Mouse (Mus musculus): ENCODE results near the gene Vmn2r50. TPM values are rescaled to one million over a fixed set of nuclear protein-coding genes. Genes with fewer than 3 reads are reported as not detected.
"Not testable (repeated sequence)": the region's sequence is repeated elsewhere in the genome, so short reads cannot be mapped to it uniquely, and the experiment has no call there.

The Vmn2r50 gene
- total RNA-seq (2021), result not detected
- long read RNA-seq, experiment 1, result 0 reads
- long read RNA-seq, experiment 2, result 0 reads

DNA sequence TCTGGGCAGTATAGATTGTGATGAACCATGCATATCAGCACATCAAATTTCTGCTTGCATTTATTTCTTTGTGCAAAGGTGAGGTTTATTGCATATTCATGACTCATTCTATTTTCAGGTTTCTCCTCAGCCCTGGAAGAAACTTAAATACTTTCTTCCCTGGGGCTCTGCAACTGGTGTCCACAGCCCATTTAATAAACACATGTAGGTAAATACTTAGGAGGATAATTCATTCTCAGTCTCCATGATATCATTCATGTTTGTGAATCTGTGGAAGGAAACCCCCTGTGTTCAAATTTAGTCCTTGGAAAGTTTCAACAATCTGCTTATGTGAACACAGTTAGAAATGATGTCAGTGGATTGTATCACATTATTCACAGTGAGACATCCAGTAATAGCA, at the start of gene Vmn2r50:
Gene Vmn2r50 (minus strand): TSS at position 101 of the 400 bp plus-strand sequence.
- not testable (repeated sequence) for DNase-seq (ENCODE audit: low spot score in 2 of 2)

GRCm38 (mm10) chr7:9992157-9992556, 60.9 kb downstream of the Vmn2r50 start, which contains the start of gene Vmn2r49:
TSS of gene Vmn2r49 (minus strand) at chr7:9992257.
- DNase-seq (ENCODE audit: low spot score in 2 of 2), result not testable (repeated sequence)

Other genes with a start within 250 kb of the Vmn2r50 start
- gene Vmn2r47, start 212.0 kb downstream of the Vmn2r50 start, total RNA-seq (2021), result not detected
- not detected for gene Vmn2r48, start 99.7 kb downstream of the Vmn2r50 start, total RNA-seq (2021)
- gene Vmn2r49, start 61.0 kb downstream of the Vmn2r50 start, total RNA-seq (2021), result not detected
- gene Vmn2r51, start 52.4 kb upstream of the Vmn2r50 start, total RNA-seq (2021), result not detected
- gene Vmn2r52, start 123.3 kb upstream of the Vmn2r50 start, total RNA-seq (2021), result not detected
- gene Vmn1r66, start 224.7 kb upstream of the Vmn2r50 start, total RNA-seq (2021), result not detected